Mouse (Mus musculus) G1E (cell line): ENCODE measurements at regions not wholly inside any gene's neighbourhood (a gene's known extent, or its start where the extent isn't known, plus 50 kb on each side); places are given as distances from the start of the nearest gene placed in this dataset.

Source experiments
- CTCF ChIP-seq: IDR thresholded peaks from 2 replicates; pipeline ENCODE4 v1.5.1; 2012; ENCODE audit warnings: low read depth, low read length, inconsistent platforms, mixed read lengths
- POLR2AphosphoS5 ChIP-seq: IDR thresholded peaks from 2 replicates; pipeline ENCODE4 v1.6.1; 2012; ENCODE audit warnings: low read depth, low read length, inconsistent platforms; ENCODE audit not compliant: insufficient replicate concordance

DNA sequence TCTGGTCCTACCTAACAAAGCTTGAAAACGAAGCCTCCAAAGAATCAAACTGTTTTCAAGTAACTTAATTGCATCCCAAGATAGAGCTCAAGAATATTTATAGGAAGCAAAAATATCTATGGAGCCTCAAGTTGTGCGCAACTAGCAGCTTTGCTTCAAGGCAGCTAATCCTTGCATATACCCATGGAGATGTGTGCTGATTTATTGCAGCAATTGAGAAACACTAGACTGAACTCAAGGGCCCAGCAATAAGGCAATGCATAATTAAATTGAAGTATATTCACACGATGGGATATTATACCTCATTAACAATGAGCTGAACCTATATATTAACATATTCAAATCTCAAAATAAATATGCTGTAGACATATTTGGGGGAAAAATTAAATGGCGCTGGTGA lies 135.3 kb downstream of the Minar1 start:
- no peak for TF ChIP-seq CTCF
- TF ChIP-seq POLR2AphosphoS5, result no peak
